Mouse (Mus musculus): ENCODE measurements around the gene Cideb. TPM values are rescaled to one million over a fixed set of nuclear protein-coding genes. Genes with fewer than 3 reads are reported as not detected.
"Not testable (repeated sequence)": the region's sequence is repeated elsewhere in the genome, so short reads cannot be mapped to it uniquely, and the experiment has no call there.

Gene Cideb
- polyA plus RNA-seq, 1 experiment, result not detected

DNA sequence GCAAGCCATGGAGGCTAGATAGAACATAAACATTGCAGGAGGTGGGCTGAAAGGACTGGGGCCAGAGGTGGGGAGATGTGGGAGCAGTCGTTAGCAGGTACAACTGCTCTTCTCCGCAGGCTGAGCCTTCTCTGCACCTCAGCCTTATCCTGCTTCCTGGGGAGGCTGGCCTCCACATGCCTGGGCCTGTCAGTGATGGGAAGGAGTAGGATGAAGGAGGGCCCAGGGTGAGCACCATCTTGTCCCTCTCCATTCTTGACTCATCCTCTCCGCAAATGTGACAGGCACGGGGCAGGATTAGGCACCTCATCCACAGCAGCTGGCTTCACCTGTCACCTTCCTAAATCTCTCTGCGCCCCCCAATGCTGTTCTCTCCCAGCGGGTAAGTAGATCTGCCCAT is 2.9 kb upstream of the Cideb start, which contains the start of gene Ltb4r2:
TSS of gene Ltb4r2 (plus strand) at position 266 of the 400 bp plus-strand sequence.
- WGBS, result 89% methylated on average over 6 of the region's 6 CpGs
- Histone ChIP-seq H3K27ac (ENCODE audit: control insufficient read depth, insufficient read depth, low read depth, low read length, poor library complexity) (peak within 1 kb of the TSS; percentile 69), H3K4me1 (ENCODE audit: control insufficient read depth, insufficient read depth, low read length) (peaks cover 2% of the 10 kb centered on the region; the same call in 1 of the 2 replicates), H3K4me3 (replicated peaks; ENCODE audit: control insufficient read depth, low read depth, low read length) (peak within 1 kb of the TSS; percentile 50)
- no peak for TF ChIP-seq POLR2A (IDR thresholded peaks at IDR 0.05; ENCODE audit: borderline replicate concordance, control insufficient read depth, low read depth, low read length)
- no peak for TF ChIP-seq CTCF (IDR thresholded peaks at IDR 0.05; ENCODE audit: control insufficient read depth, insufficient read depth, low read length)

DNA sequence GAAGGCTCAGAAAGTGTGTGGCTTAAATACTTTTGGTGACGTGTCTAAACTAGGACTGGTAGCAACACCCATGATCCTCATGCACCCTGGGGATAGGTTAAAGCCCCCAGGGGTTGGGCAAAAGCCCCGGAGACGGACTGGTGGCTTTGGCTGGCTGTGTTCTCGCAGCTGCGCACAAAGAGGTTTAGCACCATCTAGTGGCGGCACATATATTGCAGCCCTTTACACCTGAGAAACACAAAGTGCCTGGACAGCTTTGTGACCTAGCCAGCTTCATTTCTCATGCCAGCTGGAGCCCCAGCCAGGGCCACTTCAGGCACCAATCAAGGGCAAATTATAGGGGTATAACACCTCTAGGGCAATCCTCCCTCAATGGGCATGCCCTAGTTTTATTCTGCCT is 1.9 kb upstream of the Cideb start:
- TF ChIP-seq CTCF (IDR thresholded peaks at IDR 0.05; ENCODE audit: control insufficient read depth, insufficient read depth, low read length), result peak; percentile 75
- not testable (repeated sequence) for H3K4me3 ChIP-seq (replicated peaks; ENCODE audit: control insufficient read depth, low read depth, low read length); H3K4me1 ChIP-seq (ENCODE audit: control insufficient read depth, insufficient read depth, low read length)

DNA sequence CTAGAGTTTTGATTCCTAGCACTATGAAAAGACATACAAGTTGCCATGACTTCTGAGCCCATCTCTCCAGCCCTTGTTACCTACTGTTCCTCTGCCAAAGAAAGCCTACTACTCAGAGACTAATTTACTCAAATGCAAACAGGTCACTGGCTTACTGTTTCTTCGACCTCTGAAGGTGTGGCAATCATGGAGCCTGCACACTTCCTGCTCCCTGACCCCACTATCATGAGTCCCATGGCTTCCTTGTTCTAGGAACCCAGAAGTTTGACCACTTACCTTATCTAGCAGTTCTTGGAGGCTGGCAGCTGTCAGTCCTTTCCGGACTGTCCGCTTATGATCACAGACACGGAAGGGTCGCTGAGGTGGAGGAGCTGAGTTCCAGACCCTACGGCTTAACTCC is 692 bp downstream of the Cideb start:
- WGBS, result 43% methylated on average over 6 of the region's 6 CpGs
- TF ChIP-seq POLR2A (IDR thresholded peaks at IDR 0.05; ENCODE audit: borderline replicate concordance, control insufficient read depth, low read depth, low read length) (no peak), CTCF (IDR thresholded peaks at IDR 0.05; ENCODE audit: control insufficient read depth, insufficient read depth, low read length) (no peak)
- Histone ChIP-seq H3K27ac (ENCODE audit: control insufficient read depth, insufficient read depth, low read depth, low read length, poor library complexity) (no peak overlapping the region), H3K4me3 (replicated peaks; ENCODE audit: control insufficient read depth, low read depth, low read length) (no peak overlapping the region), H3K4me1 (ENCODE audit: control insufficient read depth, insufficient read depth, low read length) (no peaks in the 10 kb centered on the region; the same call in 1 of the 2 replicates)

More for the DNA sequence above, 1.9 kb upstream of the Cideb start:
- not testable (repeated sequence) for H3K27ac ChIP-seq (ENCODE audit: control insufficient read depth, insufficient read depth, low read depth, low read length, poor library complexity)
- under 1% methylated on average over 6 of the region's 6 CpGs for WGBS

DNA sequence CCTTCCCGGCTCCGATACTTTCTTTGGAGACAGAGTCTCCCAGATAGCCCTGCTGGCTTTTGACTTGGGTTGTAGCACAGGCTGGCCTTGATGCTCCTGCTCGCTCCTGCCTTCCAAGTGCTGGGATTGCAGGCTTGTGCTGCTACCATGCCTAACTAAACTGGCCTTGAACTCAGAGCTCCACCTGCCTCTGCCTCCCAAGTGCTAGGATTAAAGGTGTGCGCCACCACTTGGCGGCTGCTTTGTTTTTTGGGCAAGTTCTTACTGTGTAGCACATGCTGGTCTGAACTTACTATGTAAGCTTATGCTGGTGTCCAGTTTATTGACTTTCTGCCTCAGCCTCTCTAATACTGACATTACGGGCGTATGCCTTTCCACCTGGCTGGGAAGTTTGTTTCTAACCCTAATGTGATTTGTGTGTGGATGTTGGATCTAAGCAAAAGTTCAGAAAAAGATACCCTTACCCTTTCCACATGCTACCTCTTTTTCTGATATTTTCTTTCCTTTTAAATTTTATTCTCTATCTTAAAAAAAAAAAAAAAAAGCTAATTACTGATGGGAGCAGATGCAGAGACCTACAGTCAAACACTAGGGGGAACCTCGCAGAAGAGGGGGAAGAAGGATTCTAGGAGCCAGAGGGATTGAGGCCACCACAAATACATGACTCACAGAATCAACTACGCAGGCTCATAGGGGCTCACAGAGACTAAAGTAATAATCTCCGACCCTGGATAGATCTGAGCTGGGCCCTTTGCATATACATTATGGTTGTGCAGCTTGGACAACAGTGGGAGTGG is 11.0 kb downstream of the Cideb start:
- H3K4me3 ChIP-seq (replicated peaks; ENCODE audit: control insufficient read depth, low read depth, low read length), result no peak overlapping the region
- H3K27ac ChIP-seq (ENCODE audit: control insufficient read depth, insufficient read depth, low read depth, low read length, poor library complexity), result no peak overlapping the region
- 83% methylated on average over 10 of the region's 10 CpGs for WGBS
- no peak for TF ChIP-seq CTCF (IDR thresholded peaks at IDR 0.05; ENCODE audit: control insufficient read depth, insufficient read depth, low read length)
- H3K4me1 ChIP-seq (ENCODE audit: control insufficient read depth, insufficient read depth, low read length), result peaks cover 1% of the 10 kb centered on the region; the same call in 1 of the 2 replicates

DNA sequence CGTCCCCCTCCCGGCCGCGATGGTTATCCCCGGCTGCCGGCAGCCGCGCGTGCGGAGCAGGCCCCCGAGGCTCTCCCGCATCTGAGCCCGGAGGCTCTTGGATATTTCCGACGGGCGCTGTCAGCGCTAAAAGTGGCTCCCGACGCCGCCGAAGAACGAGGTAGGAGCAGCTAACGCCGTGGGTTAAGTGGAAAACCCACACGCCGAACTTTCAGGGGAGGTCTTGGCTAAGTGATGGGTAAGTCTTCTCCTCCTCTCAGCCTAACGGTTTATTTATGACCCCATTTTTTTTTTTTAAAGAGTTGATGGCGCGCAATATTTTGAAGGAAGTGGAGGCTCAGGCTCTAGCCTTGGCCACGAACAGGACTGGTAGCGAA is 12.4 kb downstream of the Cideb start:
- 0% methylated on average over 31 of the region's 31 CpGs for WGBS
- peaks cover 1% of the 10 kb centered on the region; the same call in 1 of the 2 replicates for H3K4me1 ChIP-seq (ENCODE audit: control insufficient read depth, insufficient read depth, low read length)
- TF ChIP-seq POLR2A (IDR thresholded peaks at IDR 0.05; ENCODE audit: borderline replicate concordance, control insufficient read depth, low read depth, low read length), result no peak
- TF ChIP-seq CTCF (IDR thresholded peaks at IDR 0.05; ENCODE audit: control insufficient read depth, insufficient read depth, low read length), result no peak
- peak overlapping the region; percentile 72 for H3K27ac ChIP-seq (ENCODE audit: control insufficient read depth, insufficient read depth, low read depth, low read length, poor library complexity)
- H3K4me3 ChIP-seq (replicated peaks; ENCODE audit: control insufficient read depth, low read depth, low read length), result peak overlapping the region; percentile 91

DNA sequence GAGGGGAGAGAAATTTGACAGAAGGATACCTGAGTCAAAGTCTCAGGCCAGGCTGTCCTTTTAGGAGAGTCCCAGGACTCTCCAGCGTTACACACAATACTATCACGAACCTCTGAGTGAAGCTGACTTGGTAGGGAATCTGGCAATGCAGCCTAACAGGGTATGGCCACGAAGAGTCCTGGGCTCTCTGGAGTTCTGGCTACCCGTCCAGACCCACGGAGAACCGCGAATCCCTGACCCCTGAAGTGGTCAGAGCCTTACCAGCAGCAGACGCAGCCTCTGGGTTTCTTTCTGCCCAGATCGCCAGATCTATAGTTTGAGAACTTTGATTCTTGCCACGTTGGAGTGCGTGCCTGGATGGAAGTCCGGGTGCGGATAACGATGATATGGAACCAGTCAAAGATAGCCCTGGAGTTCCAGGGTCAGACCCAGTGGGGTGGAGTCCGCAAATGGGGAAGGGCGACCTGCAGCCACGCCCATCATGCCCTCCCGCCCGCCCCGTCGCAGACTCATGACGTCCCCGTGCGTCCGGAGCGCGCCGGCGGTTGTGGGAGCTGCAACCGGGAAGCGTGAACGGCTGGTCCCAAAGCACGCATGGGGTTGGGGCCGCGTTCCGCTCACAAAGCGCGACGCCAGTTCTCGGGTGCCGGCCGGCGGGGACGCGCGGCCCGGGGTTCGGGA is 12.9 kb downstream of the Cideb start, which contains the start of the genes Dhrs1 and Nop9:
TSS of gene Dhrs1 (minus strand) at position 511 of the 681 bp plus-strand sequence.
TSS of gene Nop9 (plus strand) at position 514 of the 681 bp plus-strand sequence.
- 2% methylated on average over 48 of the region's 48 CpGs for WGBS
- TF ChIP-seq CTCF (IDR thresholded peaks at IDR 0.05; ENCODE audit: control insufficient read depth, insufficient read depth, low read length) (no peak), POLR2A (IDR thresholded peaks at IDR 0.05; ENCODE audit: borderline replicate concordance, control insufficient read depth, low read depth, low read length) (no peak; the same call in 1 of the 2 replicates)
- Histone ChIP-seq H3K4me3 (replicated peaks; ENCODE audit: control insufficient read depth, low read depth, low read length) (peak within 1 kb of the TSS; percentile 91), H3K27ac (ENCODE audit: control insufficient read depth, insufficient read depth, low read depth, low read length, poor library complexity) (peak within 1 kb of the TSS; percentile 72), H3K4me1 (ENCODE audit: control insufficient read depth, insufficient read depth, low read length) (peaks cover 1% of the 10 kb centered on the region; the same call in 1 of the 2 replicates)

DNA sequence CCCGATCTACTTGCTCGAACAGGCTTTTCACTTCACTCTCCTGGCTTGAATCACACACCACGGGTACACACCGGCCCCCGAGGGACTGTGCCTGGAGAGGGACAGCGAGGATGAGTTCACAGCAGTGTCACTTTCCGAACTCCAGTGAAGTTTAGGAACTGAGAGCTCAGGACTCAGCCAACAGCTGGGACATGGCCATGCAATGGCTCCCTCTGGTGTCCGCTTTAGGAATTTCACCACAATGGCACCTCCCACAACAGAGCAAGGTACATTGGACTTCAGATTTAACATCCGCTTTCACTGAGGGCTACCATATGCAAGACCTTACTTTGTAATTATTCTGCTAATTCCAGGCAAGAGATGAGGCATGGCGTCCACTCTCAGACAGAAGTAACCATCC is 14.5 kb downstream of the Cideb start:
- WGBS, result 18% methylated on average over 10 of the region's 10 CpGs
- Histone ChIP-seq H3K4me1 (ENCODE audit: control insufficient read depth, insufficient read depth, low read length) (peaks cover 1% of the 10 kb centered on the region; the same call in 1 of the 2 replicates), H3K4me3 (replicated peaks; ENCODE audit: control insufficient read depth, low read depth, low read length) (no peak overlapping the region), H3K27ac (ENCODE audit: control insufficient read depth, insufficient read depth, low read depth, low read length, poor library complexity) (no peak overlapping the region; the same call in 1 of the 2 replicates)
- TF ChIP-seq CTCF (IDR thresholded peaks at IDR 0.05; ENCODE audit: control insufficient read depth, insufficient read depth, low read length) (peak; percentile 99), POLR2A (IDR thresholded peaks at IDR 0.05; ENCODE audit: borderline replicate concordance, control insufficient read depth, low read depth, low read length) (no peak)

DNA sequence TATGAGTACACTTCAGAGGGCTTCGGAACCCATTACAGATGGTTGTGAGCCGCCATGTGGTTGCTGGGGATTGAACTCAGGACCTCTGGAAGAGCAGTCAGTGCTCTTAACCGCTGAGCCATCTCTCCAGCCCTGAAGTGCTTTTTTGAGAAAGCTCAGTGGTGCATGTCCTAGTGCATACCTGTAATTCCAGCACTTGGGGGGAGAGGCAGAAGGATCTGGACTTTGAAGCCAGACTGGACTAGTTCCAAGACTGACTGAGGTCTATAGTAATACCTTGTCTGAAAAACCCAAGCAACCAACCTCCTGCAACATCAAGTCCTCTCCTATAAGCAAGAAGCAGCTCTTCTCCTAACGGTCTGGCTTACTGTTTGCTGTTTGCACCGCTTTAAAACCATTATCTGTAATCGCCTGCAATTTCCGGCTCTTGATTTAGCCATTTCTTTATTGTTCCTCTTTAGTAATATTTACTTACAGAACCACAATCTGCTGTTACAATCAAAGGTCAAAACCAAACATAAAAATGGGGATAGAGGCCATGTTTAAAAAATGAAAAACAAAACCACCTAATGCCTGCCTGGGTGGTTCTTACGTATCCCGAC is 21.1 kb downstream of the Cideb start:
- H3K27ac ChIP-seq (ENCODE audit: control insufficient read depth, insufficient read depth, low read depth, low read length, poor library complexity), result no peak overlapping the region
- H3K4me3 ChIP-seq (replicated peaks; ENCODE audit: control insufficient read depth, low read depth, low read length), result no peak overlapping the region
- peaks cover 5% of the 10 kb centered on the region; the same call in 1 of the 2 replicates for H3K4me1 ChIP-seq (ENCODE audit: control insufficient read depth, insufficient read depth, low read length)
- 51% methylated on average over 9 of the region's 9 CpGs for WGBS
- no peak for TF ChIP-seq CTCF (IDR thresholded peaks at IDR 0.05; ENCODE audit: control insufficient read depth, insufficient read depth, low read length)
- no peak for TF ChIP-seq POLR2A (IDR thresholded peaks at IDR 0.05; ENCODE audit: borderline replicate concordance, control insufficient read depth, low read depth, low read length)
